Mouse (Mus musculus) myocyte (in vitro differentiated cells): ENCODE results near the gene Tnk1.

ENCODE experiments used
- E2F4 ChIP-seq: IDR thresholded peaks from one replicate; pipeline ENCODE4 v1.6.1; 2011; ENCODE audit warnings: mild to moderate bottlenecking, control low read depth, moderate library complexity; ENCODE audit not compliant: insufficient read depth
- POLR2A ChIP-seq: IDR thresholded peaks from one replicate; pipeline ENCODE4 v1.6.1; 2011; ENCODE audit warnings: low read depth, mild to moderate bottlenecking, control low read depth, moderate library complexity; ENCODE audit not compliant: insufficient read length
- POLR2AphosphoS2 ChIP-seq: IDR thresholded peaks from one replicate; pipeline ENCODE4 v1.6.1; 2011; ENCODE audit warnings: low read depth, control low read depth; ENCODE audit not compliant: insufficient read length
- USF1 ChIP-seq: IDR thresholded peaks from one replicate; pipeline ENCODE4 v1.6.1; 2011; ENCODE audit warnings: low read depth, mild to moderate bottlenecking, control low read depth, moderate library complexity

DNA sequence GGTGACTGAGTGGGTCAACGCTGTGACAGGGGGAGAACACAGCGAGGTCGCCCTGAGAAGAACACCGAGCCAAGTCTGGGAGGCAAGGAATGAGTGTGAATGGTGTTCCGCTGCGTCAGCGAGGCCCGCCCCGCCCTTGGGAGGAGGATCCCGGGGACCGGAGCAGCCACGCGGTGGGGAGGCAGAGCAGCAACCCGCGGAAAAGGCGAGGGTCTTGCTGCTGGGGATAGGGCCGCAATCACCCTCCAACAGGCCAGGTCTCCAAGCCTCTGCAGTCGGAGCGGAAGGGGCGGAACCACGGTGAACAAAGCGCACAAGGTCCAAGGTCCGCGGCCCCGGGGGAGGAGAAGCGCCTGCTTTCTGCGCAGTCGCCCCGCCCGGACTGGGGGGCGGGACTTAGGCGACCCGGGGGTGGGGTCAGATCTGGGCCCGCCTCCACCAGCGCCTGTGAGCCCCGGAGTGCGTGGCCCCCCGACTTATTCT lies 12.3 kb downstream of the Tnk1 start, which contains the start of gene Plscr3:
- TF ChIP-seq POLR2A (peak; percentile 88), USF1 (no peak), E2F4 (no peak), POLR2AphosphoS2 (peak; percentile 92)
